Mouse (Mus musculus): ENCODE data around the gene Kif5a.

GRCm38 (mm10) chr10:127203106-127203505 lies 60.0 kb downstream of the Kif5a start:
- TF ChIP-seq EP300 (optimal IDR thresholded peaks at IDR 0.05) (no peak), CTCF (IDR thresholded peaks at IDR 0.05; ENCODE audit: low read depth) (no peak)
